Mouse (Mus musculus) macrophage (primary cell): ENCODE measurements around the gene Maml2. TPM values are rescaled to one million over a fixed set of nuclear protein-coding genes. Genes with fewer than 3 reads are reported as not detected.
A peak's percentile ranks its signal among the peaks of the same experiment; 100 is the strongest.

Experiments used
- H3K27ac ChIP-seq: fragments of 350-480 bp; formaldehyde crosslinking; 2 replicates; pipeline ENCODE4 v1.9.0; 2021
- H3K36me3 ChIP-seq: fragments of 350-480 bp; formaldehyde crosslinking; 2 replicates; pipeline ENCODE4 v1.9.0; 2021; ENCODE audit errors: inconsistent target
- H3K4me3 ChIP-seq: fragments of 350-480 bp; formaldehyde crosslinking; 2 replicates; pipeline ENCODE4 v1.9.0; 2021; ENCODE audit errors: inconsistent target
- H3K79me2 ChIP-seq: fragments of 350-480 bp; formaldehyde crosslinking; 2 replicates; pipeline ENCODE4 v1.9.0; 2021; ENCODE audit errors: inconsistent target
- WGBS: methylation state at CpG from one replicate; pipeline ENCODE4 v1.1.7; 2026; ENCODE audit warnings: inconsistent platforms; ENCODE audit not compliant: missing documents; 5-methylcytosine and 5-hydroxymethylcytosine counted together
- polyA plus RNA-seq: library from polyadenylated mRNA; stranded (reverse); fragments of 250-400 nt; gene quantifications from 3 replicates; pipeline ENCODE4 v1.2.4, GENCODE M21; 2018; ENCODE audit warnings: inconsistent platforms

The Maml2 gene
- polyA plus RNA-seq, 1 experiment from 2014 or later, result 6.0 TPM

DNA sequence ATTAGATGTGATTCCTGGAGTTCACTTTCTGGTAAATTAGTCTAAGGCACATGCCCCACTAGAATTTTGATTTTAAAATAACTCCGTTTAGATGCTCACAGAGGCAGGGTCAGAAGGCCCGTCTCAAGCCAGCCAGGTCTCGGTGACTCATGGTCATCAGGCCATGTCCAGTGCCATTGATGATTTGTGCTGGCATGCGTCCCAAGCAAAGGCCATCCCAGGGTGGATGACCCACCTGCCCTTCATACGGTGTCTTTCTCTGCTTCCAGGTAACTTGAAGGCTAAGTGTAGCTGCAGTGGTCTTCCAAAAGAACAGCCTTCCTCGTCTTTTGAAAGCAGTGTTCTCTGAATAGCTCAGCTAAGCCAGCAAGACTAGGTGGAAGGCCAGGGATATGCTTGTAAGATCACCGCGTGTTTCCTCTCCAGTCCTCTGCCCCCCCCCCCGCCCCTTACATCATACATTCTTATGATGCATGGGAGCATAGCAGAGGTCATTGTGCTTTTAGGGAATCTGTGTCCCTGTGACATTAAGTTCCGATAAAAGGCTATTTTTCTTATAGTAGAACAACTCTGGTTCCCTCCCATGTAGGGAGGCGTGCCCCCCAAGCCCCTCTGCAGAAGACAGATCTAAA is 235.4 kb downstream of the Maml2 start:
- no peaks in the 10 kb centered on the region for H3K36me3 ChIP-seq
- no peaks in the 10 kb centered on the region for H3K79me2 ChIP-seq
- WGBS, result 80% methylated on average over 10 of the region's 11 CpGs
- no peak overlapping the region for H3K4me3 ChIP-seq
- no peak overlapping the region for H3K27ac ChIP-seq

DNA sequence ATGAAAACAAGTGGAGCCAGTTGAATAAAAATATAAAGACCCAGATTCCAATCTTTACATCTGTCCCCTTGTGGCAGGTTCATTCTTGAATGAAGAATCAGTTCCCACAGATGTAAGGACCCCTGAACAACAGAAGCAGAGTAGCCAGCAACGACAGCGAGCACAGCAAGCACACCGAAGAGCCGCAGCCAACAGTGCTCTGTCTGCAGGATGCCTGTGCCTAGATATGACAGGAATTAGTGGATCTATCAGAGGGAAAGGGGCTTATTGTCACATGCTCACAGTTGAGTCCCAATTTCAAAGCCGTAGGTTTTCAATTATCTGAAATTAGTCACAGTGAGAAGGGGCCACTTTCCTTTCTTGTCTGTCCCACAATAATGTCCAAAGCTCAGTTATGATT is 238.0 kb downstream of the Maml2 start:
- no peaks in the 10 kb centered on the region for H3K36me3 ChIP-seq
- H3K79me2 ChIP-seq, result no peaks in the 10 kb centered on the region
- 94% methylated on average over 5 of the region's 5 CpGs for WGBS
- H3K27ac ChIP-seq, result no peak overlapping the region
- no peak overlapping the region for H3K4me3 ChIP-seq

DNA sequence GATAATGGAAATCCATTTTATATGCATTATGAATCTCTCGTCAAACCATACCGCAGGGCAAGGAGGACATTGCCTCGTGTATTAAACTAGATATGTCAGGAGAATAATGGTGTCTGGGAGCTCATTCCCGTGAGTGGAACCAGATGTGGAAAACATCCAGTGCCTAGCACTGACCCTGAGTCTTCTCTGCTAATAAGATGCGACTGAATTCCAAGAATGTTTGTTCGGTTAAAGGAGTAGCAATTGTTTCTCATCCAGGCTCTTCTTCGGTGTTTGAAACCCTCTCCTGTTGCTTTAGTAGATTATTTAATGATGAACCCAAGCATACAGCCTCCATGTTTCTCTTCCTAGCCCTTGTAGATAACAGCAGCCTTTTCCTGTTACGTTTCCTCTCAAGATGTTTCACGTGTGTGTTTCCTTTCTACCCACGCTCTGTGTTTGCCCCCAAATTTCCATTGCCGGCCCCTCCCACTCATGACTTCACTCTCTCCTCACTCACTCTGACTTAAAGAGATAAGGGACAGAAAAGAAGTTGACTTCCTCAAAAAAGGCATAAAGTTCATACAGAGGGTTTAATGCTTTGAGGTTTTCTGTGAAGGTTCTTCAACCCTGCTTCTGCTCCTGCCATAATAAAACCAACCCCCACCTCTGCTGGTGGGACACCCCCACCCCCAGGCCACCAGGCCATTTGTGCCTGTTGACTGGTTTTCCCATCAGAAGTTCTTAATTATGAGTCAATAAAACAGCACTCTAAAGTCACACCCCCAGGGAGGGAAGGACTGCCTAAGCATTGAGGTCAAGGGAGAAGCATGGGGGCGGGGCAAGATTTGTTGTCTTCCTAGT is 238.9 kb downstream of the Maml2 start:
- H3K79me2 ChIP-seq, result no peaks in the 10 kb centered on the region
- no peak overlapping the region for H3K4me3 ChIP-seq
- peak overlapping the region; percentile 27; the same call in 1 of the 2 replicates for H3K27ac ChIP-seq
- WGBS, result 29% methylated on average over 12 of the region's 12 CpGs
- H3K36me3 ChIP-seq, result no peaks in the 10 kb centered on the region

DNA sequence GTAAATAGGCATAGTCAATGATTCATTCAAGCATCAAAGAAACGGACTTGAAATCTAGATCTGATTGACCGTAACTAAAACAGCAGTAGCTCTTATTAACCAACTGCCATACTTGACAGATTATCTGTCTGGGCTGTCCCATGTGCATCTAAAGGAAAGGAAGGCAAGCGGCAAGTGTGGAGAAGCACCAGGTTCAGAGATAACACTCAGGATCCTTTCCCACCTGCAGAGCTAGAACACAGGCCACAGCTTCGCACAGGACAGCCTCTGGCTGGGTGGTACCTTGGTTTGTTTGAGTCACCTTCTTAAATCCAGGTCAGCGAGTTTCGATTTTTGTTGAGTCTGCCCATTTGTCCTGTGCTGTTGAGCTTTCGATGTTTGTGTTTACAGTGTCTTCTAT is 240.4 kb downstream of the Maml2 start:
- Histone ChIP-seq H3K27ac (no peak overlapping the region), H3K4me3 (no peak overlapping the region), H3K79me2 (no peaks in the 10 kb centered on the region), H3K36me3 (no peaks in the 10 kb centered on the region)
- WGBS, result 93% methylated on average over 7 of the region's 7 CpGs

DNA sequence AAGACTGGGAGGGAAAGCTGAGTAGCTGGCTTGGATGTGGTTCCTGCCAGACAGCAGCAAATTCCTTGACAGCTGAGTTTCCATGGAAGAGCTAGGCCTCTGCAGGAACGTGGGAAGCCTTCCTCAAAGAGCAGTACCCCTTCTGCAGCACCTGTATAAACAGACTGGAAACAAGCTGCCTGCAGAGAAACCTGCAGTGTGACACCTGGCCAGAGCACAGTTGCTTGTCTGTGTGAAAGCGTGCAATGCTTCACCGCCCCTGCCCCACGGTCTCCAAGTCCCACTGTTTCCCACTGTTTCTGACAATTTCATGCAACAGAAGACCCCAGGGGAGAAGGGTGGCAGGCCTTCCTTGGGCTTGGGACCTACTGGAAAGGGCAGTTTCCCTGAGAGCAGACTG is 241.8 kb downstream of the Maml2 start:
- no peaks in the 10 kb centered on the region for H3K79me2 ChIP-seq
- H3K4me3 ChIP-seq, result no peak overlapping the region
- 95% methylated on average over 4 of the region's 4 CpGs for WGBS
- no peak overlapping the region for H3K27ac ChIP-seq
- no peaks in the 10 kb centered on the region for H3K36me3 ChIP-seq

DNA sequence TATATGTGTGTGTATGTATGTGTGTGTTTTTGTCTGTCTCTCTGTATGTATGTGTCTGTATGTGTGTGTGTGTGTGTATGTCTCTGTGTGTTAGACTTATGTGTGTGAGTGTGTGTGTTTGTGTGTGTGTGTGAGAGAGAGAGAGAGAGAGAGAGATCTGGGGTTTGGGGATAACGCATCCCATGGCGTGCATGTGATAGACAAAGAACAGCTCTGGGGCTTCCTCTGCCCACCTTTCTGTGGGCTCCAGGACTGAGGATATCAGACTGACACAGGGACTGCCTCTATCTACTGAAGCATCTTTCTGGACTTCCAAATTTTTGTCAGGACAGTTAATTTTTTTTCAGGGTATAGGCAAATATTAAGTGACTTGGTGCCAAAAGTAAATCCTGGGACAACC is 242.5 kb downstream of the Maml2 start:
- WGBS, result 100% methylated on average over 2 of the region's 2 CpGs
- no peak overlapping the region for H3K4me3 ChIP-seq
- H3K79me2 ChIP-seq, result no peaks in the 10 kb centered on the region
- no peaks in the 10 kb centered on the region for H3K36me3 ChIP-seq
- H3K27ac ChIP-seq, result peak overlapping the region; percentile 39; the same call in 1 of the 2 replicates

DNA sequence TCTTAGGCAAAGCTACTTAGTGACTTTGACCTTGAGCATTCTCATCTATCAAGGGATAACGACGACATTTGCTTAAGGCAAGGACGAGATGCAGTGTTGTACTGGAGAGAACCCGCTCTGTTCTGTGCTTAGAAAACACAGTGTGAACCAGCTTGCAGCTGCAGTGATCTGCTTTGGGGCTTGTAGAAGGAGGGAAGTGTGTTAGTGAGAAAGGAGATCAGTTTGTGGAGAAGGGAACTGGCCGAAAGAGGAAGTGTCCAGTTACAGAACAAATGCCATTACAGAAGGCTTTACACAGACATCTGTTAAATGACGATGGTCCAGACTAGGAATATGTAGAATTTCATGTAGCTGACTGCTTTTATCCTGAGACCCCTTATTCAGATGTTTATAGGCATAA is 243.0 kb downstream of the Maml2 start:
- 0% methylated on average over 6 of the region's 6 CpGs for WGBS
- H3K79me2 ChIP-seq, result no peaks in the 10 kb centered on the region
- peak overlapping the region; percentile 39 for H3K27ac ChIP-seq
- H3K4me3 ChIP-seq, result no peak overlapping the region
- H3K36me3 ChIP-seq, result no peaks in the 10 kb centered on the region

DNA sequence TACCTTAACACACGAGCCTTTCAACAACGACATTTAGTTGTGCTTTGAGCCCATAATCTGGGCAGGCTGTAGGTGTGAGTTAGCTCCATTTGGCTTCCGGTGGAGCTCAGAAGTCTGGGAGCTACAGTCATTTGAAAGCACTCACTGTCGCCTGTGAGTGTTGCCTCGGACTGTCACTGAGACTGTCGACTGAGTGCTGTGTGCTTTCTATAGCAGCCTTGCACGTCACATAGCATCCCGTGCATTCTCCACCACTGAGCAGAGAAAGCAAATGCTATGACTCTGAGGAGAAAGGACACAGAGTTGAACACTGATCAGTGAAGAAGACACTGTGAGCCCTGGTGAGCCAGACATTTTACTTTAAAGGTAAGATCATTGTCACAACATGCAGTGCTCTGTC is 245.4 kb downstream of the Maml2 start:
- WGBS, result 84% methylated on average over 8 of the region's 8 CpGs
- Histone ChIP-seq H3K4me3 (no peak overlapping the region), H3K79me2 (no peaks in the 10 kb centered on the region), H3K27ac (no peak overlapping the region), H3K36me3 (no peaks in the 10 kb centered on the region)

DNA sequence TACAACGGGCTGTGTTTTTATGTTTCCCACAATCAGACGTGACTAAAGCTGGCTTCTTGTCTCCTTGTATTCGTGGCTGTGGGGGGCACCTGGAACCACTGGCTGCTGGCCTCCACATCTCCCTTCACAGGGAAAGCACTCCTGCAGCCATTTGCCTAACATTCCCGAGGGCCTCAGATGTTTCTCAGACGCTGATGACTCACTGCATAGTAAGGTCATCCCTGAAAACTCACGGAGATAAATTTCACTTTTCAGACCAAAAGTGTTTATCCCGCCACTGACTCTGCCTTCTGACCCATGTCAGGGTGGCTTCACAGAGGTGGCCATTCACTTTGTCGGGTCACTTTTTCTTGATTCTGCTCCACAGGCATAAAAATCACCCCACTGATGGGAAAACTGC is 246.4 kb downstream of the Maml2 start:
- WGBS, result 94% methylated on average over 8 of the region's 8 CpGs
- Histone ChIP-seq H3K27ac (no peak overlapping the region), H3K4me3 (no peak overlapping the region), H3K36me3 (no peaks in the 10 kb centered on the region), H3K79me2 (no peaks in the 10 kb centered on the region)

DNA sequence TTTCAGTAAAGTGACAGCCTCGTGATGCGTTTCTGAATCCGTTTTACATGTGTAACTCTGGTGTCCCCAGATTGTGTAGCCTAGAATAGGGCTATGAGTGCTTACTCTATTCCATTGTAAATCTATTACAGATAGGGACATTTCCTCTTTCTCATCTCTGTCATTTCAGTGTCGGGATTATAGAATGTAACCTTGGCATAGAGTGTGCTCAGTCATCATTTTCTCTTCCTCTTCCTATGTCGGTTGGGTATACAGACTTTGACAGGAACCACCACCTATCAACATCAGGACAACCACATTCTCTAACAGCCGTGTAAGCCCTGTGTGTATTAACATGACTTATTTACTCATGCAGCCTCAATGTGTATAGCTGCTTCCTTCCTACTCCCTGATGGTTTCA is 248.0 kb downstream of the Maml2 start:
- WGBS, result 29% methylated on average over 6 of the region's 6 CpGs
- H3K36me3 ChIP-seq, result no peaks in the 10 kb centered on the region

DNA sequence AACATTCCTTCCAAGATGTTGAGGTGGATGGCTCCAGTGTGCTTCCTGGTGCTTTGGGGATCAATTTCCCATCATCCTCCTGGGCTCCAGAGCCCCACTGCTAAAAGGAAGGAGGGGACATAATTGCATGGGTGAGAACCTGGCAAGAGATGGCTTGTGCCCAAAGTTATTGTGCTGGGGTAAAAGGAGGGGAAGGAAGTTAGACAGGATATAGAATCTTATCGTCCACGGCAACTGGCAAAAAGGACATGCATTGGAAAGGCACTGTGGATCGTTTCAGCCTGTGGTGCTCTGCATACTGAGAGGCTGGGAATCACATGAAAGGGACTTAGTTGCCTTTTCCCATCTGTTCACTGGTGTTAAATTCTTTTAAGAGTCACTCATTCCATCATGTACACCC is 252.2 kb downstream of the Maml2 start:
- 32% methylated on average over 3 of the region's 3 CpGs for WGBS
- no peaks in the 10 kb centered on the region for H3K79me2 ChIP-seq
- H3K36me3 ChIP-seq, result no peaks in the 10 kb centered on the region
- no peak overlapping the region for H3K27ac ChIP-seq
- H3K4me3 ChIP-seq, result no peak overlapping the region

More for the DNA sequence above, 248.0 kb downstream of the Maml2 start:
- H3K79me2 ChIP-seq, result no peaks in the 10 kb centered on the region
- no peak overlapping the region for H3K4me3 ChIP-seq
- H3K27ac ChIP-seq, result no peak overlapping the region

DNA sequence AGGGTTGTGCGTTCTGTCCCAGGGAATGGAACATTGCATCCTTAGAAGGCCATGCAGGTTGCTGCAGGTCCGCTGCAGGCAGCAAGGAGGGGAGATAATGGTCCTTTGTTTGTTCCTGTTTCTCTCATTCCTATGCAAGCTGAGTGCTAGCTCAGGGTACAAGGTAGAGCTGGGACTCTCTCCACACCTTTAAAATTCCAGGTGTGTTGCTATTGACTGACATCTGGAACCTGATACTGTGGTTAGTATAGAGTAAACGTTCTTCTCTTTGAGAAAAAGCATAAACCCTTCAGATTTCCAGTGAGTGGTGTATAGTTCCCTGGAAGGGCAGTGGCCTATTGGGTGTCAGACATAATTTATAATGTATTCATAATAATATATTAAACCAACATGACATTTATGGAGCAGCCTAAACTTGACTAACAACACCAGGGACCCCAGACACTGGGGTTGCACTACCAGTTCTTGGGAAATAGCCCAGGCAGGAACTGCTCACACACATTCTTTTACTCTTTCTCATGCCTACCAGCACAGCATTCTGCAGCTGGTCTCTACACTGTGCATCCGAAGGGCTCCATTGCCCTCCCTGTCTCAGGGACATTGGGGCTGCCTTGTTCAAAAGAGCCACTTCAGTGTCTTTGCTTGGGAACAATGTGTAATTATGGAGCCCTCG is 254.8 kb downstream of the Maml2 start:
- H3K27ac ChIP-seq, result no peak overlapping the region
- H3K79me2 ChIP-seq, result no peaks in the 10 kb centered on the region
- WGBS, result 94% methylated on average over 4 of the region's 5 CpGs
- H3K36me3 ChIP-seq, result no peaks in the 10 kb centered on the region
- no peak overlapping the region for H3K4me3 ChIP-seq

DNA sequence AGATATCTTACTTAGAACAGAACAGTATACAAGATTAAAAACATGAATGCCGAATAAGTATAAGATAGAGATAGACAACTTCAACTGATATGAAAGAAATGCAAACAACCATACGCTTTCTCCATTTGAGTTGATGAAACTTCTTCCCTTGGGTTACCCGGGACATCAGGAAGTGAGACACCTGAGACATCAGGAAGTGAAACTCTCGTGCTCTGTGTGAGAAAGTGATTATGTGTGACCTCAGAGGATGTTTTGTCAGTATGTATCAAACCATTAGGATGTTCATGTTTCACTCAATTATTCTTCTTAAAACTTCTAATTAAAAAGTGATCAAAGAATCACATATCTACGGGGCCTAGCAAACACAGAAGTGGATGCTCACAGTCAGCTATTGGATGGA is 257.0 kb downstream of the Maml2 start:
- H3K4me3 ChIP-seq, result no peak overlapping the region
- H3K27ac ChIP-seq, result no peak overlapping the region
- WGBS, result 50% methylated on average over 5 of the region's 5 CpGs
- no peaks in the 10 kb centered on the region for H3K79me2 ChIP-seq
- H3K36me3 ChIP-seq, result no peaks in the 10 kb centered on the region

DNA sequence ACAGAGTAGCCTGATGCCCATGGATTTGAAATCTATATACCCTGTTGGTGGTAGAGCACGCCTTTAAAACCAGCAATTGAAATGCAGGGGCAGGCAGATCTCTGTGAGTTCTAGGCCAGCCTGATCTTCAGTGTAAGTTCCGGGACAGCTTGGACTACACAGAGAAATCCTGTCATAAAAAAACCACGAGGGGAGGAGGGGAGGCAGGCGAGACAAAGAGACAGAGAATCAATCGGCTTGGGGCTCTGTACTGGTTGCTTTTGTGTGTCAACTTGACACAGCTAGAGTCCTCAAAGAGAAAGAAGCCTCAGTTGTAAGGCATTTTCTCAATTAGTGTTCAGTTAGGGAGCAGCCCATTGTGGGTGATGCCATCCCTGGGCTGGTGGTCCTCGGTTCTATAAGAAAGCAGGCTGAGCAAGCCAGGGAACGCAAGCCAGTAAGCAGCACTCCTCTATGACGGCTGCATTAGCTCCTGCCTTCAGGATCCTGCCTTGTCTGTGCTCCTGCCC is 258.3 kb downstream of the Maml2 start:
- H3K36me3 ChIP-seq, result no peaks in the 10 kb centered on the region
- no peaks in the 10 kb centered on the region for H3K79me2 ChIP-seq
- no peak overlapping the region for H3K4me3 ChIP-seq
- 84% methylated on average over 8 of the region's 8 CpGs for WGBS
- H3K27ac ChIP-seq, result no peak overlapping the region

DNA sequence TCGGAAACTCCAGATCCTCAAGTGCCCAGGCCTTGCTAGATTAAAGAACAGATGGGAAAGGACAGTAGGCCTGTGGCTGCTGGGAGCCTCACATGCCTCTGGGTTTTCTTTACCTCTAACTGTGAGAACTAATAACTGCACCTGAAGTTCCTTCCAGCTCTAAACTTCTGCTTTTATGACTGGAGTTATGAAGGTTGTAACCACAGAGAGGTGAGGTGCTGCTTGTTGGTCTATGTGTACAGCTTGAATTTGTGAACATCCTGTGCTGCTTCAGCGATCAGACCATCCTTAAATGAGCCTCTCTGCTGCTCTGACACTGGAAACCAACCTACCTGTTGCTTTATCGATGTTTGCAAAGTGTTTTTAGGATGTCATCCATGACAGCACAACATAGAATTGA is 258.9 kb downstream of the Maml2 start:
- Histone ChIP-seq H3K79me2 (no peaks in the 10 kb centered on the region), H3K36me3 (no peaks in the 10 kb centered on the region), H3K27ac (no peak overlapping the region), H3K4me3 (no peak overlapping the region)
- 78% methylated on average over 3 of the region's 3 CpGs for WGBS
